Mouse (Mus musculus) liver, postnatal 0 days (tissue): ENCODE measurements at regions not wholly inside any gene's neighbourhood (a gene's known extent, or its start where the extent isn't known, plus 50 kb on each side); places are given as distances from the start of the nearest gene placed in this dataset.

Source experiments
- CTCF ChIP-seq: sonication (generic); IDR thresholded peaks from 2 replicates; pipeline ENCODE4 v1.5.1; 2016; ENCODE audit warnings: antibody characterized with exemption, low read depth
- EP300 ChIP-seq: IDR thresholded peaks from 2 replicates; pipeline ENCODE4 v1.6.1; 2016; ENCODE audit warnings: antibody characterized with exemption, low read depth, mild to moderate bottlenecking

DNA sequence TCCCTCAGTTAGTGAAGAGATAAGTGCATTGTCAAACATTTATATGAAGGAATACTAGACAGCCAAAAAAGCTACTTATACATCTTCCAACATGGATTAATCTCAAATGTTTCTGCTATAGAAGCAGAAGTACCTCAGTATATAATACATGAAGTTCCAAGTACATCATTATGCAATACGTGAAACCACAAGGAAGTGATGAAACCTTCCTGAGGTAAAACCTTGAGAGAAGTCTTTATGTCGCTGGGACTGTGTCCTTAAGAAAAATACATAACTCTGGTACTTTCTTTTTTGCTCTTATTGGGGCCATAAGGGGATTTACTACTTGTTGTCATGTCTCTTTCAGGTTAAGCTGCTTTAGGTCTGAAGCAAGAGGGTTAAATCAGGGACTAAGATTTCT lies 469.6 kb downstream of the Anxa1 start:
- TF ChIP-seq CTCF (no peak), EP300 (no peak)
